Mouse (Mus musculus) ES-Bruce4 (cell line): ENCODE data around the gene 4930404H24Rik.

Experiments used
- CTCF ChIP-seq: IDR thresholded peaks from one replicate; pipeline ENCODE4 v1.8.1; 2011; ENCODE audit warnings: low read depth, low read length
- EP300 ChIP-seq: IDR thresholded peaks from 2 replicates; pipeline ENCODE4 v1.6.1; 2011; ENCODE audit warnings: low read depth, low read length; ENCODE audit not compliant: insufficient read depth
- POLR2A ChIP-seq: IDR thresholded peaks from one replicate; pipeline ENCODE4 v1.8.1; 2011; ENCODE audit warnings: low read length; ENCODE audit not compliant: insufficient read depth

DNA sequence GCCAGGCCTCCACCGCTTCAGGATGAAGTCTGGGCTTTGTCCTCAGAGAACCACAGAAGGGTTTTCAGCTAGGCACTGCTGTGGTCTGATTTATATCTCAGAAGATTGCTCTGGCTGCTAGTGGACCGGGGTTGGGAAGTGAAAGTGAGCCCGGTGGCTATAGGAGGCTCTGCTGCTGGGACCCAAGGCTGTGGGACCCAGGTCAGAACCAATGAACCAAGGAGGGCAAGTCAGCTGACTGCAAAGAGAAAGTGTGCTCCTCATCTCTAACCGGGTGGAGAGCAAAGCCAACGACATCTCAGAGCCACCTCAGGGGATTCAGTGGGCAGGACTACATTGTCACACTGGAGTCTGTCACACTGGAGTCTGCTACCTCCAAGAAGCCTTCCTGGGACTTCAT lies 13.8 kb downstream of the 4930404H24Rik start:
- no peak for TF ChIP-seq POLR2A
- no peak for TF ChIP-seq CTCF
- no peak for TF ChIP-seq EP300
